Mouse (Mus musculus) layer of hippocampus, adult 9-10 months (tissue): ENCODE measurements around the gene Hist2h2aa1.
"Not testable (repeated sequence)": the region's sequence is repeated elsewhere in the genome, so short reads cannot be mapped to it uniquely, and the experiment has no call there.

Experiments used
- DNase-seq: peaks from one replicate; pipeline ENCODE4 v3.0.0; 2022; ENCODE audit warnings: low spot score

Hist2h2aa1 gene

DNA sequence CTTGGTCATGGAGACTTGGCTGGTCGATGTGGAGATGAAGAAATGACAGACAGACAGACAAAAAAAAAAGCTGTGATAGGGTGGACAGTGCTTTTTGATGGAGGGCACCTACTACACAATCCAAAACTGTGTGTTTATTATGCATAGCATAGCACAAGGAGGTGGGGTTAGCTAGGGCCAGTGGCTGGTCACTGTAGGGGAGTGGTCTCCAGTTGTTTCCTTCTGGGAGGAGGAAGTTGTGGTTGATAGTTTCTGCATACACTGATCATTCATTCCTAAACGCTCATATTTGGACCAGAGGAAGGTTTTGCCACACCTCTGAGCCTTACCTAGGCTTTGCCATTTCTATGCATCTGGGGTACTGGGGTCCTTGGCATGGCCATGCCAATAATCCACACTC lies 14.9 kb upstream of the Hist2h2aa1 start:
- no peak for DNase-seq

DNA sequence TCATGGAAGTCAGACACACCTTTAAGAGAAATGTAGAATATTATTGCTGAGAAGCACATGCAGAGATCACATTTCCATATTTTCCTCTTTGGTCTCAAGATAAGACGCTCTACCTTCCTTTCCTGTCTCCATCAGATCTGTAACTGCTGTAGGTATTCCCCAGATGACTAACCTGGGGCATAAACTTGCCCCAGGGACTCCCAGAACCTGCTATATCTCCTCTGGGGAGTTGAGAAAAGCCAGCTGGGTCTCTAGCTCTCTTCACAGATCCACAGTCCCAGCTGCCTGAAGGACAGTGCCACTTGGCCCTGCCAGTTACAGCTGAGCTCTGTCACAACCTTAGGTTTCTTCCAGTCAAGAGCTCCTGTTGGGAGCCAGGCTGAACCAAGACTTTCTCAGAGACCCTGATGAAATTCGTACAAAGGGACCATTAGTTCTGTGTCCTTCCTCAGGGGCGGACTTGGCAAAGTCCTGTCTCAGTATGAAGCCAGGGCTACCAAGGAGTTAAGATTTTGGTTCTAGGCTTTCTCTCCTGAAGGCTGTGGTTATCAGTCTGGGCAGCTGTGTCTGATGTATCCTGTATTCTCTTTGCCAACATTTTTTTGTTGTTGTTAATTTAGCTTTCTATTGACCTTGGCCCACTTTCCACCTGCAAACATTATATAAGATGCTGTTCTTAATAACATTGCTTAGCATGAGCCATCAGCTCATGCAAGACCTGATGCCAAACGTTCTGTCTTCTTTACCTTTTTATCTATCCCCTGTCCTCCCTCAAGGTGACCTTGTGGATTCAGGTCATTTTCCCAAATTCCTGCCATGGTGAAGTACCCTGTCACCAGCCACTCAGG lies 14.2 kb upstream of the Hist2h2aa1 start:
- no peak for DNase-seq

DNA sequence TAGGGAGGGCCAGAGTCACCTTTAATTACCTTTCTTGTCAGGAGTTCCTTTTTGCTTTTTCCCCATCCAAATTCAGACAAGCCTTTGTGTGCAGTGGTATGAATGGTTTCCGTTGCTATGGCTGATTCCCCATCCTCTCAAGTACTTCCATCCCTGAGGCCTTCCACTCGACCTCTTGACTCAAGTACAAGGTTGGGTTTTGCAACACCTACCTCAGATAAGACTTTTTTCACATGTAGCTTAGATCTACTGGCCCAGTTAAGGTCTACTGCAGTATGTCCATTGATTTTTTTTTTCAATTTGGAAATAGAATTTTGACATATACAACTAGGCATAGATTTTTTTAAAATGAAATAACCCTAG lies 13.6 kb upstream of the Hist2h2aa1 start:
- DNase-seq, result no peak

DNA sequence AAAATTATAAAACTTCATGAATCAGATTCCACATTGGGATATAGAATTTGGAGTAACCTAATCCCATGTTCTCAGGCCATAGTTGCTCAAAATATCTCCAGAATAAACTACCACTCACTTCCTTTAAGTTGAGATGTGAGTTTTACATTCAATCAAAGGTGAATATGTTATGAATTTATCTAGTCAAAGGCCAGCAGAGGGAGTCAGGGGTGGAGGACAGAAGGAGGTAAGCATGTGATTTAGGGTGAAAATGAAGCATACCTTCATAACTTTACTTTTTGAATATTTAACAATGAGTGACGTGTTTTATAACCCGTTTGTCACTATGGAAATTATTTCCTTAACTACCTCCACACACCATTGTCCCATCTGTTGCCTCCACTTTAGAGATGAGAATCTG lies 10.4 kb upstream of the Hist2h2aa1 start:
- no peak for DNase-seq

DNA sequence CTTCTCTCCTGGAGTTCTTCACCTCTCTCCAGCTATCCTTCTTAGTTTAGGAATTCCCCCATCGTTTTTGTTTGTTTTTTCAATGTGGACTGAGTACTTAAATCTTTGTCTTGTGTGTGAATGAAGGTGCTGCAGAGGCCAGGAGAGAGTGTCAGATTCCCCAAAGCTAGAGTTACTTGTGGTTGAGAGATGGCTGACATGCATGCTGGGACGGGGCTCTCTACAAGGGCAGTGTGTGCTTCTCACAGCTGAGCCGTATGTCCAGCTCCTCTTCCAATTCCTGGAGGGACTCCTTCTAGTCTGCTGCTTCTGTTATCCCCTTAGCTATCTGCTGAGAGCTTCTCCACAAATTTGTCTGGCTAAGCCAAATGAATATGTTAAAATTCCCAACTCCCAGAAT lies 9.5 kb upstream of the Hist2h2aa1 start:
- DNase-seq, result no peak

DNA sequence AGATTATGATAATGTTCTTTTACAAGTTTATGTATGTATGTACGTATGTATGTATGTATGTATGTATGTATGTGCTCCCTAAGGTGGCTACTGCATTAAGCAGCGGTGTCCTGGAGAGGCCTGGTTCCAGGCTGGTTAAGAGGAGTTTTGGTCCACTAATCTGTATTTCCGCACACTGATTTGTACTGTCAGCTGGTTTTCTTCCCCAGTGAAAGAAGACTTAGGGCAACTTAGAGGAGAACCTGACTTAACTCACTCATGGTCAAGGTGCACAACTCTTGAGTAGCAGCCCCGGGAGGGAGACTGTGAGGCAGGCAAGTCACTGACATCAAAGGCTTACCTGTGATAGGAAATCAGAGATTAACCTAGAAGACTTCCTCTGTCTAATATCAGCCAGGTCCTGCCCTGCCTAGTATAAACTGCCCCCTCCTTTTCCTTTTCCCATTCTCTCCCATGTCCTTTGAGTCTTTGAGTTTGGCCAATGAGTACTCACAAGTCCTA lies 8.4 kb upstream of the Hist2h2aa1 start:
- no peak for DNase-seq

DNA sequence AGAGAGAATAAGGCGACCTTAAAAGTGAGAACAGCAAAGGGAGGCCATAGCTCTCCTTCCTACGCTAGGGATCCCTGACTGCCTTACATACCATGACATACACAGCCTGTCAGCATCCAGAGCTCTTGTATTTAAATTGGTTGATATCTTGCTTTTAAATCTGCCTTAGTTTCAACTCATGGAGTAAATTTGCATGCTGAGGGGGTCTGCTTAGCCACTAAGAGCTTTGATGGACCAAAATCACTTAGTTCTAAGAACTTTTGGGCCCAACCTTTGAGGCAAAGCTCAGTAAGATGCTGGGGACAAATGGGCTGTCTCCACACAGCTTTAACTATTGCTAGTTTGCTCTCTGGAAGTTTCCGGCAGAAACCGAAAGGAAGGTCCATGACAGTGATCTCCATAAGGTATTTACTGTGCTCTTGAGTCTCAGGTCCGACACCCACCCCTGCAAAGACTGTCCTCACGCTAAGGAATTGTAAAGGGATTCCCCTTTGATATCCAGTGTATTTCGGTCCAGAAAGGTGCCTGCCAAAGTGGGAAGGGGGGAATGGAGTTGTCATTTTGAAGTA lies 7.9 kb upstream of the Hist2h2aa1 start:
- no peak for DNase-seq

DNA sequence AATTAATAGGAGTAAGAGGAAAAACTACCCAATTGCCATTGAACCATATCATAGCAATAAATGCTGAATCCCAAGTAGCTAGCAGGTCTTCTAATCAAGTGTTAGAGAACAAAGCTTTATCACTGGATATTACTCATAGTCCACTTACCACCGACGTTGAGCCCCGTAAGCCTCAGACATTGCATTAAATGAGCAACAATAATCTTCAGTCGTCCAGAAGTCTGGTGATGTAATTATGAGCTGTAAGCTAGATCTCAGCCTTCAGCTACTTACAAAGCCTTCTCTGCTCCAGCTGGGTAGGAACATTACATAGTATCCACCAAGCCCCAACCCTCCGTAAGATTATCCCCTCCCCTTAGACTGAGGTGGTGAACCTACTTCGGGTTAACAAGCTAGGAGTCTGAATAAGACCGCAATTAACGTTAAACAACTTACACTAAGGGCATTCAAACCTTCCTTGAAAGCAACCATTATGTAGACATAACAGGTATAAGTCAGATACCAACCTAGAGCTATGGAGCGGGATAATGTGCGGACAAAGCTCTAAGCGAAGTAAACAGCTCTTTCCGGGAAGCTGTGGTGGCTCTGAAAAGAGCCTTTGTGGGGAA lies 7.3 kb upstream of the Hist2h2aa1 start:
- DNase-seq, result no peak

DNA sequence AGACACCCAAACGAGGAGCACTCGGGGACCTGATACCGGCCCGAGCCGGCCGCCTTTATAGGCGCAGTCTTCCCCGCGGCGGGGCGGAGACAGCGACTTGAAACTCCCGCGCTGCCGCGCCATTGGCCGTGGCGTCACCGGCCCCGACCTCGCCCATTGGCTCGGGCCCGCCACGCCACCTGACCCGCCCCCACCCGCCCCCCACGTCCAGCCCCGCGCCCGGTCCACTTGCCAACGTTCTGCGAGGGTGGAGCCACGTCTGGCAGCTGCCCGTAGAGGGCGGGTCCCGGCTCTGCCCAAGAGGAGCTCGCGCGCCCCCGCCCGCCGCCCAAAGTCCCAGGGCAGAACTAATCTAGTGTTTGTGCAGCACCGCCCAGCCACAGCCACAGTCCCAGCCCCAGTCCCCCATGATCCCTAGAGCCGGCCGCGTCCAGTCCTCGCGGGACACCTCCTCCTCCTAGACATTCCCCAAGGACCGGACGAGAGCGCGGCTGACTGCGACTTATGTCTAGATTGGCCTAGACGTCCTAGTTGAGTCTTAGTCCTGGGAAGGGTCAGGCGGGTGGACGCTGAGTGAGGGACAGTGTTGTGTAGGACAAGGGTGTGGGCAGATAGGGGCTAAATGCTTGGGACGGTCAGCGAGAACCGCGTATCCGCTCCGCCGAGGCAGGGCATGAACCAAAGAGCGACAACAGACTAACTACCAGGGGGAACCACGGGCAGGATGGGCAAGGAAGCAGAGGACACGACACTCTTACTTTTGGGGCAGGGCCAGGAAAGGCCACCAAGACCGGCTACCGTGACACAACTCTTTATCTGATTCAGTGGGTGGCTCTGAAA lies 6.1 kb upstream of the Hist2h2aa1 start, which contains the start of gene Hist2h3c2:
Hist2h3c2 (minus strand) TSS at position 174 of the 840 bp plus-strand sequence.
- DNase-seq, result not testable (repeated sequence)

DNA sequence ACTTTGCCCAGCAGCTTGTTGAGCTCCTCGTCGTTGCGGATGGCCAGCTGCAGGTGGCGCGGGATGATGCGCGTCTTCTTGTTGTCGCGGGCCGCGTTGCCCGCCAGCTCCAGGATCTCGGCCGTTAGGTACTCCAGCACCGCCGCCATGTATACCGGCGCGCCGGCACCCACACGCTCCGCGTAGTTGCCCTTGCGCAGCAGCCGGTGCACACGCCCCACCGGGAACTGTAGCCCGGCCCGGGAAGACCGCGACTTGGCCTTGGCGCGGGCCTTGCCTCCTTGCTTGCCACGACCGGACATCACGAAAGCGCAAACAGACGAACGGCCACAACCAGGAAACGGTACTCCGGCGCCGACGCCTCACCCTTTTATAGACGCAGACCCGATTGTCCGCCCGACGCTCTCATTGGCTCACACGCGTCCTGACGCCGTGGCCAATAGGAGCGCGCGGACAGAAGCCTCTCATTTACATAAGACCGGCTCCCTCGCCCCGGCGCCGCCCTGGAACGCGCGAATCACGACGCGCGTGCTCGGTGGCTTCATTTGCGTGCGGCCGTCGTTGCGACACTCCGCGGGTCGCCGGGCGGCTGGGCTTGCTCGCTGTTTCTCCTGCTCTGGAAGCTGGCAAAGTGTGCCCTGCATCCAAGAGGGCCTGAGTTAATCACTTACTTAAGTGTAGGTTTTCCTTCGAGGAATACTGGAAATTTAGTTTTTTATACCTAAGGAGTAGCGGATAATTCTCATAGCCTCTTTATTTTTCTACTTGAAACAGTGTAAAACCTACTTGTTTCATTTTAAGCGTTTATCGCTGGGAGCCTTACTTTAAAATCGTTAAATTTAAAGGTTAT lies 5.1 kb upstream of the Hist2h2aa1 start, which contains the start of gene Hist2h2aa2:
Hist2h2aa2 (minus strand) TSS at position 328 of the 850 bp plus-strand sequence.
- DNase-seq, result peak; percentile 93

DNA sequence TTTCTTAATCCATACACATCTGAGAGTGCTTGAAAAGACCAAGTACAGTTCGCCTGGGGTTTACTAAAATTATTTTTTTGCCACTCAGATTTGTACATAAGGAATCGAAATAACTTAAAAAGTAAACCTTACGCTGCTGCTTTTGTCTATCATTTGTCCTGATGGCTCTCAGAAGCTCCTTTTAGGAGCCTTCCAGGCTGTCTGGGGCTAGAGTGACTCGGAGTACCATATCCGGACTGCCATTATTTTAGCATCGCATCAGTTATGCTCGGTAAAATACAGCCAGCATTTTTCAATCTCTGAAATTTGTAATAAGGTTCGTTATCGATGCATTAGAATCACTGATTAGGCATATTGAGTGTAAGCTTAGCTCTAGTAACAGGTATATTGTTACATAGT lies 4.5 kb upstream of the Hist2h2aa1 start:
- DNase-seq, result no peak

DNA sequence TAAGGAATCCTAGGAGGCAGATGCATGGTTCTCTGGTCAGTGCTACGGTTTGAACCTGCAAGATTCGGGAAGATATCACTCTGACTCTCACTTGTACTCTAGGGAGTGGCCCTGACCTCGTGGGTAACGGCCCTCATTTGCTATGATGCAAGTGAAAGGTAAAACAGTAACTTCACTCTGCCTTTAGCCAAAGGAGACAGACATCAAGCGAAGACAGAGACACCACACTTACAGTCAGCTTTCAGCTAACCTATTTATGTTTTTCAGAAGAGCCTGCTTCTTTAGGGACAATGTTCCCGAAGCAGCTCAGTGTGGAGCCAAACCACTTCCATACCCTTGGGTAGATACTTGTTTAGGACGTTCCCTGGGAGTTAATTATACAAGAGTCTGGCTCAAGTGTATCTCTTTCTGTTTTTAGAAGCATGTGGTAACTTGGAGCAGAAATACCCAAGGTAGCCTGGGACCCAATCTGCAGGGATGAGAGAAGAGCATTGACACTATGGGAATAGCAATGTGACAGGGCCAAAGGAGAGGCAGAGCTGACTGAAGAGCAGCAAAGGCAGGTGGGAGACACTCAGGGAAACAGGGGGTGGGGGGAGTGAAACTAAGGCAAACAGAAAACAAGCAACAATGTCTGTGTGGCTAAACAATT lies 1.2 kb upstream of the Hist2h2aa1 start:
- DNase-seq, result no peak

DNA sequence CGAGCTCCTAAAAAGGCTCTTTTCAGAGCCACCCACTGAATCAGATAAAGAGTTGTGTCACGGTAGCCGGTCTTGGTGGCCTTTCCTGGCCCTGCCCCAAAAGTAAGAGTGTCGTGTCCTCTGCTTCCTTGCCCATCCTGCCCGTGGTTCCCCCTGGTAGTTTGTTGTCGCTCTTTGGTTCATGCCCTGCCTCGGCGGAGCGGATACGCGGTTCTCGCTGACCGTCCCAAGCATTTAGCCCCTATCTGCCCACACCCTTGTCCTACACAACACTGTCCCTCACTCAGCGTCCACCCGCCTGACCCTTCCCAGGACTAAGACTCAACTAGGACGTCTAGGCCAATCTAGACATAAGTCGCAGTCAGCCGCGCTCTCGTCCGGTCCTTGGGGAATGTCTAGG lies 721 bp downstream of the Hist2h2aa1 start:
- not testable (repeated sequence) for DNase-seq

DNA sequence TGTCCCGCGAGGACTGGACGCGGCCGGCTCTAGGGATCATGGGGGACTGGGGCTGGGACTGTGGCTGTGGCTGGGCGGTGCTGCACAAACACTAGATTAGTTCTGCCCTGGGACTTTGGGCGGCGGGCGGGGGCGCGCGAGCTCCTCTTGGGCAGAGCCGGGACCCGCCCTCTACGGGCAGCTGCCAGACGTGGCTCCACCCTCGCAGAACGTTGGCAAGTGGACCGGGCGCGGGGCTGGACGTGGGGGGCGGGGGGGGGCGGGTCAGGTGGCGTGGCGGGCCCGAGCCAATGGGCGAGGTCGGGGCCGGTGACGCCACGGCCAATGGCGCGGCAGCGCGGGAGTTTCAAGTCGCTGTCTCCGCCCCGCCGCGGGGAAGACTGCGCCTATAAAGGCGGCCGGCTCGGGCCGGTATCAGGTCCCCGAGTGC lies 1.1 kb downstream of the Hist2h2aa1 start, which contains the start of gene Hist2h3c1:
Hist2h3c1 (plus strand) TSS at position 259 of the 430 bp plus-strand sequence.
- DNase-seq, result not testable (repeated sequence)

DNA sequence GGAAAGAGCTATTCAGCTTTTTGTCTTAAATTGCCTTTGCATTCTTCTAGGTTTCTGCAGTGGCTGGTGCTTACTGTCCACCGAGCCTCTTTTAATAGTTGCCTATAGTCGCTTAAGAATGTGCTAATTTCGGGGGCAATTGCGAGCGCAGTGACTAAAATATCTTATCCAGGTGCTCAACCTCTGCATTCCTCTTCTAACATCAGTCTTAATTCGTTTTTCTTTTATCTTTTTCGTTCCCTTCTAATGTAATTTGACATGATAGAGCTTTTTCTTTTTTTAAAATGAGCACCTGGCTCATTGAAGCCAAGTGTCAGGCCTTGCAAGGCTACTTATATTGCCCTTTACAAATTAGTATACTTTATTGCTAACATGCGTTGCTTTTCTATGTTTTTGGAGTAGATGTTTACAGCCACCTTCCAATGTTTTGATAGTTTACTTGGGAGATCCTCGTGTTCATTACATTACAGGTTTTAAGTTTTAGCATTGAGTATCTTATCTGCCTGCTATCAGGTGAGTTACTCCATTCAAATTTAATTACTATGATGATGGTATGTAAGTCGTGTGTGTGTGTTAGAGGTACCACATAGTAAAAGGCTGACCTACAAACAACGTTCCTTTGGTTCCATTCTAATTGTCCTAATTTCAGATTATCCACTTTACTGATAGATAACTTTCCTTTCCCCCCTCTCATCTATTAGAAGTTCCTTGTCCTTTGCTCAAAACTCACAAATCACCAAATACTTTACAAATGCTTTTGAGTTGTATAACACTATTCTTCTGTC lies 2.3 kb downstream of the Hist2h2aa1 start:
- no peak for DNase-seq

DNA sequence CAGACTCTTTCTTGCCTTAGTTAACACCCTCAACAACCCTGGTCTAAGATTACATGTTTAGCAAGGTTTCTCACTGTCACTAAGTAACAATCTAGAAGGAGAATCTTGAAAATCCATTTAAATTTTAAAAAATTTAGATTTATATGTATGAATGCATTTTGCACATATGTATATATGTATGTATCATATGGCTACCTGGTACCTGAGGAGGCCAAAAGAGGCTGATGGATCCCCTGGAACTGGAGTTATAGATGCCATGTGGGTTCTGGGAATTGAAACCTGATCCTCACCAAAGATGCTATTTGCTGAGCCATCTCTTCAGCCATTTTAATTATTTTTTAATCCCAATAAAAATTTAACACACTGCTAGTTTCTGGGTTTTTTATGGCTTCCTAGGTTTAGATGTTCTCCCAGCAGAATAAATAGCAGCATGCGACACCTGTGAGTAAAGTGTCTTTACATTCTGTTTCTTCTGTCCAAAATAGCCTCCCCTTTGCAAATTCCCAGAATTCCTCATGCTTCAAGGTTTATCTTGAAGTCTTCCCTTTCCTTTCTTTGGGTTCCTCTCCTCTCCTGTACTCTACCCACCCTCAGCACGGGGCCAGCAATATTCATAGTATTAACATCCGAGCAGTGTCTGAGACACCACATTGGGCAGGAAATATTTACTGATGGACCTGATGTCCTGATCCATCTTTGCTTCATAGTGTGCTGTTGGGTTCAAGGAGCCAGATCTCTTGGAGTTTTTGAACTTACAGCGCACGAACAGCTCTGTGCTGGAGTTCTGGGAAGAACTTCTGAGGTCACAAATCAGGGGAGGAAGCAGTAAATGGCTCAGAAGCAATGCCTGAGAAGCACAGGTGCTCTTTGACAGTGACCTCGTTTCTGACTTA lies 3.1 kb downstream of the Hist2h2aa1 start:
- no peak for DNase-seq

DNA sequence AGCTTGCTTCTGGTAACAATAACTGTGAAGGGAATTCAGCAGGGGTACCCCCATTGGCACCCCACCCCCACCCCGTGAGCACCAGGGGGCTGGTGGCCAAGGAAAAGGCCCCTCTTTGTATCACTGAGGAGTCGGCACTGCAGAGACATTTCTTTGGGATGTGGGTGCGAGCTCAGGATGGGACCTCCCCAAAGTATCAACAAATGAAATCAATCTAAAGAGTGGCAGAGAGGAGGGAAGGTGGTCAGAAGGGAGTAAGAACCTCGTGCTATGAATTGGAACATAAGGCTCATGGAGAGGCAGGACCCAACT lies 3.7 kb downstream of the Hist2h2aa1 start:
- no peak for DNase-seq

DNA sequence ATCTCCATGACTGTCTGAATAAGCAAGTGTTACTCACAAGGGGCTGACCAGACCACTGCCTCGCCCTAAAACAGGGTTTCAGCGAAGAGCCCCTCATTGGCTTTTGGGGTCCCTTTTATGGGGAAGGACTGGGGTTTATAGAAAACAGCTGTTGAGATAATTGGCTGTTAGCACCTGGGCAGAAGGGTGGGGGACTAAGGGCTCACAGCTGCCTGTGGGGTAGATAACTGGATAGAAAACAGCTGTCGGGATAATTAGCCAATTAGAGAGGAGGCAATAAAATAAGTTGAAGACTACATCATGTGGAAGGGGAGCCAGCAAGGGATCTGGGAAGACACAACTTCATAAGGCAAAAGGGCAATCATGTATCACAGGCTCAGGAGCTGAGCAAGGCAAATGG lies 5.6 kb downstream of the Hist2h2aa1 start:
- no peak for DNase-seq

DNA sequence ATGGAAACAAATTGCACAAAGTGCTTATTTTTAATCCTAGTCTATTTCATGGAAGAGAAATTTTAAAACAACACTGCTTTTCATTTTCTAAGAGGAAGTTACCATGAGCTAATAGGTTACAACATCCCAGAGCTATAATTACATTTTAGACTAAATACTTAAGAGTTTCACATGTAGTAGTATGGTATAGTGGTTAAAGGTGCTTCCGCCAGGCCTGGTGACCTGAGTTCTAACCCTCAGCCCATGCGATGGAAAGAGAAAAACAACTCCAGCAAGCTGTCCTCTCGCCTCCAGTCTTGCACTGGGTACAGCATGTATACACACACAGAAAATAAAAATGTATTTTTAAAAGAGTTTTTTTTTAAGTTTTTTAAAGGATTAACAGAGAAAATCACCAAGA lies 6.5 kb downstream of the Hist2h2aa1 start:
- no peak for DNase-seq
